Mouse (Mus musculus): ENCODE results near the gene BC053393.
"Not testable (repeated sequence)": the region's sequence is repeated elsewhere in the genome, so short reads cannot be mapped to it uniquely, and the experiment has no call there.

GRCm38 (mm10) chr11:46635516-46635915 lies 64.2 kb downstream of the BC053393 start:
- TF ChIP-seq CTCF (conservative IDR thresholded peaks at IDR 0.05; ENCODE audit: low read length); POU5F1 (IDR thresholded peaks at IDR 0.05; ENCODE audit: borderline replicate concordance, low read length): not testable (repeated sequence)

Data from E14TG2a.4 (cell line).